Mouse (Mus musculus): ENCODE results near the gene Unc5b. TPM values are rescaled to one million over a fixed set of nuclear protein-coding genes. Genes with fewer than 3 reads are reported as not detected.

Unc5b gene
- polyA plus RNA-seq, 1 experiment from 2014 or later, result 13.5 TPM

DNA sequence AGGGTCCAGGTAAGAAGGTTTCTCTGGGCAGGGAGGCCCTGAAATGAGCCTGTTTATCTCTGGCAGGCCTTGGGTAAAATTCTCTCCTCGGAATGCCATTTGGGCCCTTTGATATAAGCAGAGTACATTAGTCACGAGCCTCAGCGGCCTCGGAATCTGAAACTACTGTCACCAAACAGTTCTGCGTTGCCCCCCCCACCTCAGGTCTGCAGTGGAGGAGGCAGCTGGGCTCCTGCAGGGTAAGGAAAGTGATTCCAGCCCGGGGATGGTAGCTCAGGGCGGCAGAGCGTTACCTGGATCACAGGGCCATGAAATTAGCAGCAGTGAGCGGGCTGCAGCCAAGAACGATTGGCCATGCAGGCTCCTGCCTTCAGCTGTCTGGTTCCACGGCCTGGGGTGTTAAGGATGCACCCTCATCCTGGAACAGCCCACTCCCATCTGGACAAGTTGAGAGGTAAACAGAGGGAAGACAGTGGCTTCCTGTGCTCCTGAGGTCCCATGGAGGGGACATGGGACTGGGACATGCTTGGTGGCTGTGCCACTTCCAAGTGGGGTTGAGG, 94.1 kb downstream of the Unc5b start:
- Histone ChIP-seq H3K4me1 (replicated peaks) (peaks cover 8% of the 10 kb centered on the region), H3K4me2 (no peak overlapping the region), H3K4me3 (replicated peaks) (no peak overlapping the region), H3K27me3 (no peaks in the 10 kb centered on the region), H3K36me3 (peaks cover 6% of the 10 kb centered on the region; the same call in 1 of the 2 replicates), H3K9ac (replicated peaks) (no peak overlapping the region), H3K9me3 (no peaks in the 10 kb centered on the region), H3K27ac (no peak overlapping the region)
- 59% methylated on average over 11 of the region's 11 CpGs for WGBS
- no peak for ATAC-seq (ENCODE audit: insufficient number of reproducible peaks, insufficient read depth, low FRiP score, low TSS enrichment, low read depth)

- H3K4me3 ChIP-seq (replicated peaks), result no peak overlapping the region
- no peak overlapping the region for H3K9ac ChIP-seq (replicated peaks)
- H3K36me3 ChIP-seq, result peaks cover 6% of the 10 kb centered on the region; the same call in 1 of the 2 replicates
- peaks cover 8% of the 10 kb centered on the region for H3K4me1 ChIP-seq (replicated peaks)
- no peak overlapping the region for H3K27ac ChIP-seq
- no peaks in the 10 kb centered on the region for H3K9me3 ChIP-seq
- ATAC-seq (ENCODE audit: insufficient number of reproducible peaks, insufficient read depth, low FRiP score, low TSS enrichment, low read depth), result no peak
- no peak overlapping the region for H3K4me2 ChIP-seq
- 93% methylated on average over 1 of the region's 1 CpGs for WGBS
- no peaks in the 10 kb centered on the region for H3K27me3 ChIP-seq
Measured at GRCm38 (mm10) chr10:60735737-60736136, 95.6 kb downstream of the Unc5b start.

DNA sequence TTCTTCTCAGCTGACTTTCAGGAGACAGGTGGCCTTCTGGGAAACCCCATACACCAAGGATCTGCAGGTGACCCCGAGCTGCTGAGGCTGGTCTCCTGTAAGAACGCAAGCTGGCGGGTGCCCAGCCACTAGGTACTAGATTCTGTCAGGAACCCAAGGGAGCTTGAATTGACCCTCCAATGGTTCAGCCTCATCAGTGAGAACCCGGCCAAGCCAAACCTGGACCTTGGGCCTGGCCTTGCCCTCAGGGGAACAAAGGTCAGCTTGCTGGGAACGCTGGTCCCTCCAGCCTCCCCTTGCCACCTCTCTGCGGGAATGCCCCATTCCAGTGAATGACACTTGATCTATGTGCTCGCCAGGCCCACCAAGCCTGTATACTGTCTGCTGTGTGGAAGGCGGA, 97.9 kb downstream of the Unc5b start:
- Histone ChIP-seq H3K27ac (no peak overlapping the region), H3K9ac (replicated peaks) (no peak overlapping the region), H3K4me3 (replicated peaks) (no peak overlapping the region), H3K4me2 (no peak overlapping the region), H3K9me3 (no peaks in the 10 kb centered on the region), H3K4me1 (replicated peaks) (peaks cover 8% of the 10 kb centered on the region), H3K27me3 (no peaks in the 10 kb centered on the region), H3K36me3 (peaks cover 13% of the 10 kb centered on the region; the same call in 1 of the 2 replicates)
- ATAC-seq (ENCODE audit: insufficient number of reproducible peaks, insufficient read depth, low FRiP score, low TSS enrichment, low read depth), result no peak
- WGBS, result 68% methylated on average over 8 of the region's 8 CpGs

- no peak overlapping the region for H3K27ac ChIP-seq
- no peak overlapping the region for H3K9ac ChIP-seq (replicated peaks)
- H3K4me1 ChIP-seq (replicated peaks), result peaks cover 12% of the 10 kb centered on the region
- 36% methylated on average over 2 of the region's 2 CpGs for WGBS
- H3K27me3 ChIP-seq, result no peaks in the 10 kb centered on the region
- H3K36me3 ChIP-seq, result peaks cover 13% of the 10 kb centered on the region; the same call in 1 of the 2 replicates
- no peak overlapping the region for H3K4me3 ChIP-seq (replicated peaks)
- H3K9me3 ChIP-seq, result no peaks in the 10 kb centered on the region
- ATAC-seq (ENCODE audit: insufficient number of reproducible peaks, insufficient read depth, low FRiP score, low TSS enrichment, low read depth), result no peak
- H3K4me2 ChIP-seq, result no peak overlapping the region
Measured at GRCm38 (mm10) chr10:60732397-60732861, 99.0 kb downstream of the Unc5b start.

GRCm38 (mm10) chr10:60731742-60732141, 99.6 kb downstream of the Unc5b start:
- WGBS, result 44% methylated on average over 5 of the region's 5 CpGs
- H3K4me3 ChIP-seq (replicated peaks), result no peak overlapping the region
- H3K27me3 ChIP-seq, result no peaks in the 10 kb centered on the region
- H3K4me2 ChIP-seq, result no peak overlapping the region
- no peak overlapping the region for H3K27ac ChIP-seq
- H3K9ac ChIP-seq (replicated peaks), result no peak overlapping the region
- H3K9me3 ChIP-seq, result no peaks in the 10 kb centered on the region
- H3K4me1 ChIP-seq (replicated peaks), result peaks cover 13% of the 10 kb centered on the region; the same call in 1 of the 2 replicates
- no peak for ATAC-seq (ENCODE audit: insufficient number of reproducible peaks, insufficient read depth, low FRiP score, low TSS enrichment, low read depth)
- H3K36me3 ChIP-seq, result peaks cover 9% of the 10 kb centered on the region; the same call in 1 of the 2 replicates

DNA sequence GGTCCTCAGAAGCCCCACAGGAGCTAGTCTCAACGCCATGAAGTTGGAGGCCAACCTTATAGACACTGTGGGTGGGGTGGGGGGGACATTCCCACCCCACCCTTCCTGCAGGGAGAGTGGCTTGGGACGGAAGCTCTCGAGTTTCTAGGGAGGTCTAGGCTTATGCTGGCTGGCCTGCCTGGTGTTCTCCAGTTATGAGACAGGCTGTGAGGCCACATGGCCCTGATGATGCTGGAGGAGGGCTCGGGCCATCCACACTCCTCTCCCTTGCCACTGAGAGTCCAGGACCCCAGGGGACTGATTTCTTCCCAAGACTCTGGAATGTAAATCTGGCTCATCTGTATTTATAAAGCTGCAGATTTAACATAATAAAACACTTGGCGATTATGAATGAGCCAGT, 104.1 kb downstream of the Unc5b start:
- Histone ChIP-seq H3K4me3 (replicated peaks) (no peak overlapping the region), H3K4me2 (no peak overlapping the region), H3K36me3 (peaks cover 11% of the 10 kb centered on the region; the same call in 1 of the 2 replicates), H3K9ac (replicated peaks) (no peak overlapping the region), H3K9me3 (no peaks in the 10 kb centered on the region), H3K27me3 (no peaks in the 10 kb centered on the region), H3K27ac (no peak overlapping the region), H3K4me1 (replicated peaks) (peaks cover 9% of the 10 kb centered on the region; the same call in 1 of the 2 replicates)
- WGBS, result 30% methylated on average over 5 of the region's 5 CpGs
- no peak for ATAC-seq (ENCODE audit: insufficient number of reproducible peaks, insufficient read depth, low FRiP score, low TSS enrichment, low read depth)

DNA sequence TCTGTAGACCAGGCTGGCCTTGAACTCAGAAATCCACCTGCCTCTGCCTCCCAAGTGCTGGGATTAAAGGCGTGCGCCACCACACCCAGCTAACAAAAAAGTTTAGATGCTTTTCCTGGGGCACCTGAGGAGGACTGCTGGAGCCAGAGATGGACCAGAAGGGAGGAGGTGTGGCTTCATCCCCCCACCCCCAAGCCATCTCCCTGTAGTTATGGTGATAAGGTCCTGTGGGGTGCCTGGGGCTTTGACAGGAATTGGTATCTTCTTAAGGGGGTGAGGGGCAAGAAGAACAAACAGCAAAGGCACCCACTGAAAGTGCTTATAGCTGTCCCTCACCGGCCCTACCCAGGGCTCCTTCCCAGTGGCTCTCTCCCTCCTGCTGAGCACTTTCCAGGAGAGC, 104.5 kb downstream of the Unc5b start:
- Histone ChIP-seq H3K4me3 (replicated peaks) (no peak overlapping the region), H3K4me2 (no peak overlapping the region), H3K9me3 (no peaks in the 10 kb centered on the region), H3K27ac (no peak overlapping the region), H3K4me1 (replicated peaks) (peaks cover 9% of the 10 kb centered on the region; the same call in 1 of the 2 replicates), H3K27me3 (no peaks in the 10 kb centered on the region), H3K9ac (replicated peaks) (no peak overlapping the region), H3K36me3 (peaks cover 11% of the 10 kb centered on the region; the same call in 1 of the 2 replicates)
- no peak for ATAC-seq (ENCODE audit: insufficient number of reproducible peaks, insufficient read depth, low FRiP score, low TSS enrichment, low read depth)
- WGBS, result 70% methylated on average over 3 of the region's 3 CpGs

DNA sequence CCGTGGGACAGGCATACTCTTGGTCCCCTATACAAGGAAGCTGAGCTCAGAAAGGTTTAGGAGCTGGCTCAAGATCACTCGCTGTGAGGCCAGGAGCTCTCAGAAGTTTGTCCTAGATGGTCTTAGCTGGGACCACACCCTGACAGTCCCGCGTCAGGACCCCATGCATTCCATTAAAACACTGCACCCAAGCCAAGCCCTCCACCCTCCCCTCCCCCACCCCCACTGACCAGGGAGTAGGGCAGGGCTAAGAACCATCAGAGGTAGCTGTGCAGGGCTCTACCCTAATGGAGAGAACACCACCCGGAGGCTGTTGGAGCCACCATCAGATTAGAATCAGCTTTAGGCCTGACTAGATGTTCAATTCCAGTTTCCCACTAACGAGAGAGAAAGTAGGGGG, 106.9 kb downstream of the Unc5b start:
- Histone ChIP-seq H3K9ac (replicated peaks) (no peak overlapping the region), H3K9me3 (no peaks in the 10 kb centered on the region), H3K27ac (no peak overlapping the region), H3K36me3 (peaks cover 10% of the 10 kb centered on the region; the same call in 1 of the 2 replicates), H3K4me2 (no peak overlapping the region), H3K4me3 (replicated peaks) (no peak overlapping the region), H3K27me3 (no peaks in the 10 kb centered on the region), H3K4me1 (replicated peaks) (peaks cover 9% of the 10 kb centered on the region; the same call in 1 of the 2 replicates)
- ATAC-seq (ENCODE audit: insufficient number of reproducible peaks, insufficient read depth, low FRiP score, low TSS enrichment, low read depth), result no peak
- WGBS, result 65% methylated on average over 6 of the region's 6 CpGs

DNA sequence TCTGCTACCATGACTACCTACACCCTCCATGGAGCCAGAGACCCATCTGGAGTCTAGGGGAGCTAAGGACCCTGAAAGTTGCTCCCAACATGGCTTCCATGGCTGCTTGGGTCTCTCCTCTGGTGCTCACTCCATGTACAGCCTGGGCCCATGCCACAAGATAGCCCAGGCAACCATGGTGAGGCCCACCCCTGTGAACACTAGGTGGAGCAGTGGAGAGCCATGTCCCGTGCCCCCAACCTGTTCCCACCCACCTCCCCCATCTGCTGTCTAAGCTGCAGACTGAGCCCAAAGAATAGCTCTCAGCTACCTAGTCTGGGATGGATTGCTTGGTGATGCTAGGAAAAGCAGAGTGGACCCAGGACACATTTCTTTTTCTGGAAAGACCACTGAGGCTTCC, 108.0 kb downstream of the Unc5b start:
- Histone ChIP-seq H3K4me3 (replicated peaks) (no peak overlapping the region), H3K4me1 (replicated peaks) (peaks cover 9% of the 10 kb centered on the region; the same call in 1 of the 2 replicates), H3K36me3 (peaks cover 18% of the 10 kb centered on the region; the same call in 1 of the 2 replicates), H3K9me3 (no peaks in the 10 kb centered on the region), H3K9ac (replicated peaks) (no peak overlapping the region), H3K27me3 (no peaks in the 10 kb centered on the region), H3K27ac (no peak overlapping the region), H3K4me2 (no peak overlapping the region)
- WGBS, result 57% methylated on average over 1 of the region's 1 CpGs
- no peak for ATAC-seq (ENCODE audit: insufficient number of reproducible peaks, insufficient read depth, low FRiP score, low TSS enrichment, low read depth)

DNA sequence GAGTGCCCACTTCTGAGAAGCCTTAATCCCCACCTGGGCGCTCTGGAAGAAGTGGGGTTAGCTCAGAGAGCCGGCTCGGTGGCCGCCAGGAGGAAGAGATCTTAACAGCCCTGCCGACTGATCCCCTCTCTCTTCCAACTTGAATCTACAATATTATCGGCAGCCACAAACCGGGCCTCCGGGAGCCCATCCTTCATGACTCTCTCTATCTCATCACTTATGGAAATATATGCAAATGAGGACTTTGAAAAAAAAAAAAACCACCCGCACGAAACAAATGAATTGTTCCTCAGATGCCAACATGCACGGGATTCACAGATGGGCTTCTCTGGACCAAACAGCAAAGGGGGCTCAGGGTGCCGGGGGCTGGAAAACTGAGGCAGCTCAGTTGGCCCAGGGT, 109.7 kb downstream of the Unc5b start:
- Histone ChIP-seq H3K27ac (no peak overlapping the region), H3K36me3 (peaks cover 19% of the 10 kb centered on the region; the same call in 1 of the 2 replicates), H3K4me1 (replicated peaks) (no peaks in the 10 kb centered on the region), H3K4me2 (no peak overlapping the region), H3K9me3 (no peaks in the 10 kb centered on the region), H3K4me3 (replicated peaks) (no peak overlapping the region), H3K9ac (replicated peaks) (no peak overlapping the region), H3K27me3 (no peaks in the 10 kb centered on the region)
- WGBS, result 58% methylated on average over 12 of the region's 12 CpGs
- ATAC-seq (ENCODE audit: insufficient number of reproducible peaks, insufficient read depth, low FRiP score, low TSS enrichment, low read depth), result no peak

- Histone ChIP-seq H3K9ac (replicated peaks) (no peak overlapping the region), H3K4me1 (replicated peaks) (no peaks in the 10 kb centered on the region), H3K36me3 (peaks cover 29% of the 10 kb centered on the region), H3K4me2 (no peak overlapping the region), H3K27me3 (no peaks in the 10 kb centered on the region), H3K9me3 (no peaks in the 10 kb centered on the region), H3K4me3 (replicated peaks) (no peak overlapping the region), H3K27ac (no peak overlapping the region)
- WGBS, result 80% methylated on average over 5 of the region's 5 CpGs
- ATAC-seq (ENCODE audit: insufficient number of reproducible peaks, insufficient read depth, low FRiP score, low TSS enrichment, low read depth), result no peak
Measured at GRCm38 (mm10) chr10:60720461-60720860, 110.9 kb downstream of the Unc5b start.

DNA sequence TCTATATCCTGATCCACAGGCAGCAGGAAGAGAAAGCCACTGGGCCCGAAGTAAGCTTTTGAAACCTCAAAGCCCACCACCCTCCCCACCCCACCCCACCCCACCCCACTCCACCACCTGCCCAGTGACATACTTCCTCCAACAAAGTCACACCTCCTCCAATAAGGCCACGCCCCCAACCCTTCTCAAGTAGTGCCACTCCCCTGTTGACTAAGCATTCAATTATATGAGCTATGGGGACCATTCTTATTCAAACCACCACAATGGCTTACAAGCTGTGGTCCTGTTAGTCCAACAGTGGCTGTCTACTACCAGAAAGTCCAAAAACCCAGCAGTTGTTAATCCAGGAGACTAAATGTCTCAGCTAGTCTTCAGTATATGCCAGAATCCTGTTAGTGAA, 112.9 kb downstream of the Unc5b start:
- 88% methylated on average over 2 of the region's 2 CpGs for WGBS
- H3K4me2 ChIP-seq, result no peak overlapping the region
- no peak overlapping the region for H3K27ac ChIP-seq
- H3K4me1 ChIP-seq (replicated peaks), result no peaks in the 10 kb centered on the region
- ATAC-seq (ENCODE audit: insufficient number of reproducible peaks, insufficient read depth, low FRiP score, low TSS enrichment, low read depth), result no peak
- H3K9ac ChIP-seq (replicated peaks), result no peak overlapping the region
- peaks cover 8% of the 10 kb centered on the region; the same call in 1 of the 2 replicates for H3K9me3 ChIP-seq
- no peak overlapping the region for H3K4me3 ChIP-seq (replicated peaks)
- H3K27me3 ChIP-seq, result no peaks in the 10 kb centered on the region
- peaks cover 41% of the 10 kb centered on the region for H3K36me3 ChIP-seq
